Mouse (Mus musculus): ENCODE measurements at regions not wholly inside any gene's neighbourhood (a gene's known extent, or its start where the extent isn't known, plus 50 kb on each side); places are given as distances from the start of the nearest gene placed in this dataset.

DNA sequence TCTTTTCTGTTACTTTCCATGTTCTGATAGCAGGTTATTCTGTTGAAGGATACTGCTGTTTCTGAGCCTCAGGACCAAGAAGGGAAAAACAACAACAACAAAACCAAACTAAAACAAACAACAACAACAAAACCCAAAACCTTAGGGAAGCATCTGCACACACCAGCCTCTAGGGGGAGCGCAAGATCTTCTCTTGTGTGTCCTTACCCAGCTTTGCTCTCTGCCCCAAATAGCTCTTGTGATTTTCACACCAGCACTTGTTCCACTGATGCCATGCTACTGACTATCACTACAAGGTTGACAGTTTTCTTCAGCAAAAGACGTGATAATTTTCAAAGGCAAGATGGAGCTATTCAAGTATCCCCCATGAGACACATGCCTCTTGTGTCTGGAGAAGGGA is 59.8 kb upstream of the Nrg3 start:
- peak; percentile 84 for DNase-seq

Measured in retina, postnatal 1 day (tissue).